Mouse (Mus musculus) erythroblast, embryonic 14.5 days (primary cell): Measurements from ENCODE around the gene Dhcr24. TPM values are rescaled to one million over a fixed set of nuclear protein-coding genes. Genes with fewer than 3 reads are reported as not detected.

Source experiments
- H3K27me3 ChIP-seq: 2 replicates; pipeline ENCODE4 v1.6.1; 2012; ENCODE audit warnings: inconsistent platforms; ENCODE audit not compliant: control insufficient read depth
- H3K36me3 ChIP-seq: 2 replicates; pipeline ENCODE4 v1.6.1; 2012; ENCODE audit warnings: mild to moderate bottlenecking, inconsistent platforms; ENCODE audit not compliant: control insufficient read depth
- H3K4me1 ChIP-seq: 2 replicates; pipeline ENCODE4 v1.6.1; 2012; ENCODE audit warnings: inconsistent platforms; ENCODE audit not compliant: control insufficient read depth
- H3K4me3 ChIP-seq: replicated peaks from 2 replicates; pipeline ENCODE3; 2012; ENCODE audit warnings: moderate library complexity, mild to moderate bottlenecking, inconsistent platforms
- H3K9me3 ChIP-seq: 2 replicates; pipeline ENCODE4 v1.6.1; 2012; ENCODE audit warnings: low read length, inconsistent platforms, mixed read lengths; ENCODE audit not compliant: control insufficient read depth
- GATA1 ChIP-seq: IDR thresholded peaks from 2 replicates; pipeline ENCODE4 v1.6.1; 2012; ENCODE audit warnings: low read length, inconsistent platforms, mixed read lengths
- TAL1 ChIP-seq: IDR thresholded peaks from 3 replicates; pipeline ENCODE4 v1.6.1; 2012; ENCODE audit warnings: low read length, inconsistent platforms, mixed read lengths
- polyA plus RNA-seq: library from polyadenylated mRNA; stranded (reverse); fragments of >175 nt; gene quantifications from 2 replicates; pipeline ENCODE4 v1.2.3, GENCODE M21; 2012

Dhcr24 gene
- polyA plus RNA-seq, 1 experiment, result 0.81 TPM

DNA sequence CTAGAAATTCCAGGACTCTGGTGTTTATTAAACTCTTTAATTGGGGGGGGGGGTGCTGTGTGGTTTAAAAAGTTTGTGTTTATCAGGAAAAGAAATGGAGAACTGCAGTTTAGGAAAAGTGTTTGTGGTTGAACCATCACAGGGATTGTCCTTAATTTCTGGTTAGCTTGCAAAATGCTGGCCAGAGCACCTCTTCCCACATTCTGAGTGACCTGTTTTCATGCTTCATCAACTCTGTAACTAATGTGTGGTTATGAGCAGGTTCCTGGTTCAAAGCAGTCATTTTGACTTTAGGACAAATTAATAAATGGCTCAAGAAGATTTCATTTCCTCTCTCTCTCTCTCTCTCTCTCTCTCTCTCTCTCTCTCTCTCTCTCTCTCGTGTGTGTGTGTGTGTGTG is 2.9 kb upstream of the Dhcr24 start:
- no peak for TF ChIP-seq GATA1
- TF ChIP-seq TAL1, result no peak
- Histone ChIP-seq H3K27me3 (no peaks in the 10 kb centered on the region), H3K4me3 (no peak overlapping the region), H3K4me1 (peaks cover 35% of the 10 kb centered on the region), H3K9me3 (no peaks in the 10 kb centered on the region), H3K36me3 (peaks cover 3% of the 10 kb centered on the region)

DNA sequence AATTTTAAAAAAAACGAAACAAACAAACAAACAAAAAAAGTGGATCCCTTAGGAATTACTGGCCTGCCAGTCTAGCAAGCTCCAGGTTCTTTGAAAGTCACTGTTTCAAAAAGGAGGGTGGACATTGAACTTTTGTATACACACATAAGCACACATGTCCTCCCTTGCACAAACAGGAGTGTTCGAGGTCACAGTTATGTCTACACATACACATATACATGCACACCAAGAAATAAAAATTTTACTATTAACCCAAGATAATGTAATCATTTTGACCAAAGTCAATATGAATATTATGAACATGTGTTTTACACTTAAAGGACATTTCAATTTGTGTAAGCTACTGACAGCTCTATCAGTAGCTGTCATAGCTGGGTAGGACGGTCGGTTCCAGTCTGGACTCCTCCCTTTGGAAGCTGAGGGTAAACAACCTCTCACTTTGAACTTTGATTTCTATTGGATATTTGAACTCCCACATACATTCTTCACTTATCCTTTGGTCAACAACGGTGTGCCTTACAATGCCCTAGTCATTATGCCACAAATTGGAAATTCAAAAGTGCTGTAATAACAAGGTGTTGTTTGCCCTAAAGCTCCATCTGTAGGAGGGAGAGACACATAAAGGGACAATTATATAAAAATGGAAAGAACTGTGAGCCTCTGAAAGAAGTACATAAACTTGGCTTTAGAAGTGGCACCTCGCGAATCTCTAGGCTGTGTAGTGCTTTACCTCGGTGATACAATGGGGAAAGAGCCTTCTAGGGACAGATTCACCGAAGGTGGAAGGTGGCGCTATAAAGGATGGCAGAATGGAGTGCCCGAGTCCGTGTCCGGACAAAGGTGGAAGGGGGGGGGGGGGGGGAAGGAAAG is 1.3 kb upstream of the Dhcr24 start:
- Histone ChIP-seq H3K4me3 (peak overlapping the region; percentile 85), H3K4me1 (peaks cover 45% of the 10 kb centered on the region), H3K36me3 (peaks cover 19% of the 10 kb centered on the region), H3K9me3 (no peaks in the 10 kb centered on the region), H3K27me3 (no peaks in the 10 kb centered on the region)
- TF ChIP-seq GATA1 (no peak), TAL1 (no peak)

DNA sequence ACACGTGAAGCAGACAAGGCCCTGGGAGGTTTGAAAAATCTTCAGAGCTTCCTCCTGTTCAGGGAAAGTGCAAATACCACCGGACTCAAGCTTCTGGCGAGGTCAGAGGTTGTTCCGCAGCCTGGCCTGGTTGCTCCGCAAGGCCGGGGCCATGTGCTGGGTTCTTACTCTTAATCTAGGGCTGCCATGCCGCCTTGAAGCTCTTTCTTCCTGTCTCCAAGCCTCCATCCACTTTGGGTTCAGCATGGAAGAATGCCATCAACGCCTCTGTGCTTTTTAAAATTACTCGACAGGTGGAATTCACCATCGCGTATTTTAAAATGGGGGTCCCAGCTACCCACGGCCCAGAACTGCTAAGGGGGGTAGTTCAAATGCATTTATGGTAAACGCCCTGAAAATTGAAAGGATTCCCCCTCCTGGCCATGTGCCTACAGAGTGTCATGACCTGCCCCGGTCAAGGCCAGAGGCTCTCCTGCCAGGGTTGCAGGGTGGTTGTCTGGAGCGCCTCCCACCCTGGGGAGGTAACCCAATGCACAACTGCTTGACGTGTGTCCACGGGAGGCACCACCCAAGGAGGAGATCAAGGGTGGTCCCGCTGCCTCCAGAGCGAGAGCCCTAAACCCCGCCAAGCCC is 509 bp upstream of the Dhcr24 start:
- Histone ChIP-seq H3K4me1 (peaks cover 45% of the 10 kb centered on the region), H3K36me3 (peaks cover 26% of the 10 kb centered on the region), H3K27me3 (no peaks in the 10 kb centered on the region), H3K4me3 (peak overlapping the region; percentile 85), H3K9me3 (no peaks in the 10 kb centered on the region)
- TF ChIP-seq GATA1 (no peak), TAL1 (no peak)

DNA sequence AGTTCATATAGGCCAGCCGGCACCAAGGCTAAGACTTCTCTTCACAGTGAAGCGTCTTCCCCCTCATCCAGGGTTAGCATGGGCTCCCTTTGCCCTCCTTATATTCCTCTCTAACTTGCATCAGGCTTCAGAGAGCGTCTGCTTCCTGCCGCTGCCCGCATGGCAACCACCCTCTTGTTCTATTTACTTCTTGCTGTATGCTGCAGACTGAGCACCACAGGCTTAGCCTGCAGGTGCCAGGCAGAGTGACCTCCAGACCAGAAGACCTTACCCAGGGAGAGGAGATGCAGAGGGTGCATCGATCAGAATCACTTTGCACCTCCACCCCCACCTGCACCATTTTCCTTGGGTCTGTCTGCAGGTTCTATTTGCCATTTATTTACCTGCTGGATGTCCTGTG is 1.2 kb downstream of the Dhcr24 start:
- Histone ChIP-seq H3K36me3 (peaks cover 39% of the 10 kb centered on the region), H3K27me3 (no peaks in the 10 kb centered on the region), H3K4me3 (peak overlapping the region; percentile 85), H3K4me1 (peaks cover 45% of the 10 kb centered on the region), H3K9me3 (no peaks in the 10 kb centered on the region)
- TF ChIP-seq GATA1, result no peak
- TF ChIP-seq TAL1, result no peak

DNA sequence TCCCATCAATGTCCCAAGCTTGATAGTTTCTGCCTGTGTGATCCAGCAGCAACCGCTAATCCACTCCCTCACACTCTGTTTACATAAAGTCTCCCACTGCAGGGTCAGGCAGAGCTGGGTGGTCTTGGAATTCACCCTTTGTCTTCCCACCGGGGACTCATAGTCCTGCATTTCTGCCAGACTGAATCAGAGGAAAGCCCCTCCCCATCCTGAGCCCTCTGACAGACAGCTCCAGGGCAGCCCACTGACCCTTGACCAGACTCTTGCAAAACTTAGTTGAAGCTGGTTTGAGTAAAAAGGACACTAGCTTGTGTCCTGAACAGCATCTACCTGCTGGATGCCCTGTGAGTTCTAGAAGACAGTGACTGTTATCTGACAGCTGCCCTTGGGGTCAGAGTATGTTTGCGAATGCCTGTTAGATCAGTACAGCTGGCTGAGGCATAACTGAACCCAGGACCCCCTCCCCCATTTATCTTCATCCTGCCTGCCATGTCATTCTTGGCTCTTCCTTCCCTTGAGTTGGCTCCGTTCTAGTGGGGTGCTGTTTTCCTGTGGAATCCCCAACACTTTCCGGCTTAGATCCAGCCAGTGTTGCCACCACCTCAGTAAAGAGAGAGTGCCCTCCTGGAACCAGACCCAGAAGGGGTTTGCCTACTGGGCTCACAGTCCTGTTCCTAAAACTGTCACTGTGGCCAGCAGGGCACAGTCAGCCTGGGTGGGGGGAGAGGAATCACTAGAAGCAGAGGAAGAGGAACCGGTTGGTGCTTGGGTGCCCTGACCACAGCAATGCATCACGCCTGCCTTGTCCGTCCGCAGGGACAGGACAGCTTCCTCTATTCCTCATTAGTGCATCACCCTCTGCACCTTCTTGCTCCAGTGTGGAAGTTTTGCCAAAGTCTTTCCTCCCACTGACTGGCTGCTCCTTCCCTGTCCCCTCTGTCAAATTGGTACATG is 2.3 kb downstream of the Dhcr24 start:
- Histone ChIP-seq H3K27me3 (no peaks in the 10 kb centered on the region), H3K9me3 (no peaks in the 10 kb centered on the region), H3K36me3 (peaks cover 49% of the 10 kb centered on the region), H3K4me3 (peak overlapping the region; percentile 85), H3K4me1 (peaks cover 45% of the 10 kb centered on the region)
- no peak for TF ChIP-seq GATA1
- no peak for TF ChIP-seq TAL1

DNA sequence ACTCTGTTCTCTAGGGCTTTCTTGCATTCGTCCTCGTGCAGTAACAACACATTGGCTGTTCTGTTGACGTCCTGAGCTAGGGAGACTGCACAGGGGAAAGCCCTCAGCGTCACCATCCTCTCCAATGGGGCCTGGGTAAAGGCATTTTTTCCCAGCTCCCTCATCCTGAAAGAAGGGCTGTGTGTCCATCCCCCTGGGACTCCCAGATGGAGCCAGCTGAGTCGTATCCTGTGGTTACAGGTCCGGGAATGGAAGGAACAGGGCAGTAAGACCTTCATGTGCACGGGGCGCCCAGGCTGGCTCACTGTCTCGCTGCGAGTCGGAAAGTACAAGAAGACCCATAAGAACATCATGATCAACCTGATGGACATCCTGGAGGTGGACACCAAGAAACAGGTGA is 3.3 kb downstream of the Dhcr24 start:
- Histone ChIP-seq H3K4me1 (peaks cover 45% of the 10 kb centered on the region), H3K4me3 (no peak overlapping the region), H3K9me3 (no peaks in the 10 kb centered on the region), H3K27me3 (no peaks in the 10 kb centered on the region), H3K36me3 (peaks cover 53% of the 10 kb centered on the region)
- TF ChIP-seq TAL1 (no peak), GATA1 (no peak)

DNA sequence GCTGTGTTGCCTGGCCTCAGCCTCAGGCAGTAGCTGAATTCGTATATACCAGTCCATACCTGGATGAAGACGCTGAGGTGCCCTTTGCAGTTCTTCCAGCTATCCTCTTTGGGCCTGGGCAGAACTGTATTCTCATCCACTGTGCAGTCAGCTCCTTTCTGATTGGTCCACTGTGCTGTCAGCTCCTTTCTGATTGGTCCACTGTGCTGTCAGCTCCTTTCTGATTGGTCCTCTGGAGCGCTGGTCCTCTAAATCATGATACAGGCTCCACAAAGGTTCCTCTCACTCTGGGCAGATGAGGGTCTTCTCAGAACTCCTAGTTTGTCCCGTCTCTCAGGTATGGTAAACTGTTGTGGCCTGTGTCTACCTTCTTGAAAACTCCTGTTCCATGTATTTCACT is 8.8 kb downstream of the Dhcr24 start:
- no peak overlapping the region for H3K4me3 ChIP-seq
- H3K9me3 ChIP-seq, result no peaks in the 10 kb centered on the region
- no peak for TF ChIP-seq GATA1
- TF ChIP-seq TAL1, result no peak
- H3K4me1 ChIP-seq, result no peaks in the 10 kb centered on the region
- peaks cover 87% of the 10 kb centered on the region for H3K36me3 ChIP-seq
- H3K27me3 ChIP-seq, result no peaks in the 10 kb centered on the region

DNA sequence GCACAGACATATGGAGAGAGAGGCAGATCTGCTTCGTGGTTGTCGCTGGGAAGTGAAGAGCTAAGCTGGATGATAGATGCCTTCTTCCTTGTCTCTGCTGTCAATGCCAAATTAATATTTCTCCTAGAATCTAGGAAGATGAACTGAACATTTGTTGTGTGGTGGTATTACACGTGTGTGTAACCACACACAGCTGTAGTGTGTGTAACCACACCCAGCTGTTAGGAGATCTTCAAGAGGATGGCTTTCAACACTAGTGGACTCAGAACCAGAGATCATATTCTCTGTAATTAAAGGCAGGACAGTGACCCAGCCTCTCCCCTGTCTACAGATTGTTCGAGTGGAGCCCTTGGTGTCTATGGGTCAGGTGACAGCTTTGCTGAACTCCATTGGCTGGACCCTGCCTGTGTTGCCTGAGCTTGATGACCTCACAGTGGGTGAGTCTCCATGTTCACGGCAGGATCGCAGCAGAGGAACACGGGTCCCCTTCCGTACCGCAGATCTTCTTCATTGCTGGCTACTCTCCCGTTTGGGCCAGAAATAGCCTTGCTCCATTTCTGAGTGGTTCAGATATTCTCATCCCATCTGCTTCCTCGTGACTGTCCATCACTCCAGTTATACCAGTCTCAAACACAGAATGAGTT is 10.4 kb downstream of the Dhcr24 start:
- peaks cover 88% of the 10 kb centered on the region for H3K36me3 ChIP-seq
- H3K4me1 ChIP-seq, result no peaks in the 10 kb centered on the region
- H3K9me3 ChIP-seq, result no peaks in the 10 kb centered on the region
- no peak for TF ChIP-seq TAL1
- TF ChIP-seq GATA1, result no peak
- H3K4me3 ChIP-seq, result no peak overlapping the region
- no peaks in the 10 kb centered on the region for H3K27me3 ChIP-seq
